Mouse (Mus musculus): ENCODE data around the gene Nit2.

DNA sequence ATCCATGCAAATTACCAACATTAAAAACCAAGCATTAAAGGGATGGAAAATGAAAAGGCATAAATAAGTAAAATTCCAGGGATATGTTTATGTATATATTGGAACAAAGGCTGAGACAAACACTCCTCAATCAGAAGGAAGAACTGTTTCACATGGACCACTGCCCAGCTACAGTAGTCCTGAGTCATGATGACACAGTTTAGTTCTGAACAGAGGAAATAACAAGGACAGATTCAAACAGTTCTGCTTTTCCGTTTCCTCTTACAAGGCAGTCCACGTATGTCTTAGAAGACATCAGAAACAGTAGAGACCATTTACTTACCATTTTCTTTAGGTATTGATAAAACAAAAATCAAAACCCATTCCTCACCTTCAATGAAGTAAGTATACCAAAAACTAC, 22.4 kb upstream of the Nit2 start:
- TF ChIP-seq CTCF (IDR thresholded peaks at IDR 0.05; ENCODE audit: low read depth) = no peak
- no peak for TF ChIP-seq EP300 (IDR thresholded peaks at IDR 0.05; ENCODE audit: low read depth)

Measured in heart, postnatal 0 days (tissue).